Mouse (Mus musculus): Measurements from ENCODE around the gene Olfm3. TPM values are rescaled to one million over a fixed set of nuclear protein-coding genes. Genes with fewer than 3 reads are reported as not detected.
A peak's percentile ranks its signal among the peaks of the same experiment; 100 is the strongest.

Olfm3 gene
- total RNA-seq (2017) = not detected in 2 replicates

GRCm38 (mm10) chr3:114903924-114904438, at the start of gene Olfm3:
Gene Olfm3, plus strand, starts transcription at chr3:114904078.
- ATAC-seq (replicated peaks; ENCODE audit: low read depth, poor library complexity, severe bottlenecking) = peak; percentile 97

GRCm38 (mm10) chr3:114889764-114890163, 14.1 kb upstream of the Olfm3 start:
- peak; percentile 100 for ATAC-seq (replicated peaks; ENCODE audit: low read depth, poor library complexity, severe bottlenecking)

DNA sequence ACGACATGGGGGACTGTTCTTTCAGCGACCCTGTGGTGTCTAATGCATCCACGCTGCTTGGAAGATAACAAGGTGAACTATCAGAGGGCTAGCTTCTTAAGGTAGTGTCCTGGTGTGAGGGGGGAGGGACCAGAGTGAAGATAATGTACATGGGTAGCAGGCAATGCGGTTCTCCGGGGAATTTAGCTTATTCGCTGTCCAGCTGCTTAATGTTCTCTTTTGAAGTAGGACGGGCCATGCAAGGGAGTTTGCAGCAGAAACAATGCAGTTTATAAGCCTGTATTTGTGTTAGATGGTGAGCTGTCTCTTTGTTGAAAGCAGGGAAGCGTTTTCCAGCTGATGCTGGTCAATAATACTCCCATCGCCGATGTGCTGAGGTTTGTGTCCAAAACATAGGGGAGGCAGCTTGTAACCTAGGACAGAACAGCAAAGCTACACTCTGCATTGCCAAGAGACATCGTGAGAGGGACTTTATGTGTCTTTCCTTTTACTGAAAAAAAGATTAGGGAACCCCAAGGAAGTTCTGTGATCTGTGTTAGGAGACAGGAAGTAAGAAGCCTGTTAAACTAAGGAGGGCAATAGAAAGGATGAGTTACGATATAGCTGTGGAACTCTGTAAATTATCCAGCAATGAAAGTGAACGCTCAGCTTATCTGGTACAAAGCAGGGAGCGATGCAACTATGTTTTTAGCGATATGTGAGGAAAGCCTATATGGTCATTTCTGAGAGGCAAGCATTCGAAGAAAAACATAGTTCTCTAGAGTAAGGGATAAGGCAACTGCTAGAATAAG, 950 bp downstream of the Olfm3 start:
- no peak for ATAC-seq (replicated peaks; ENCODE audit: low read depth, poor library complexity, severe bottlenecking)

DNA sequence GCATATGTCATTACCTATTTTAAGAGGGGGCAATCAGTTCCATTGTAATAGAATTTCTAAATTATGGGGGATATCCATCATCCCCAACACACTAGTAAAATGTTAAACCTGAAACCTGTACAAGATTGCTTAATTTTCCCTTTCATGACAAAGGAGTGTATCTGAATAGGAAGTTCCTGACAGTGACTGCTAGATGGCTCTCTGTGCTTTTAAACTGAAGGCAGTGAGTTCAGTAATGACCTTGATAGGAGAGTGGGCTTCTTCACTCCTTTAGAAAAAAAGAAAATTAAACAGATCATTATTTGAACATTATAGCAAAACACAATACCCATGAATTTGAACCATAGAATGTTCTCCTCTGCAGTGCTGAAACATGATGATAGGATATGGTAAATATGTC, 3.7 kb downstream of the Olfm3 start:
- no peak for ATAC-seq (replicated peaks; ENCODE audit: low read depth, poor library complexity, severe bottlenecking)

DNA sequence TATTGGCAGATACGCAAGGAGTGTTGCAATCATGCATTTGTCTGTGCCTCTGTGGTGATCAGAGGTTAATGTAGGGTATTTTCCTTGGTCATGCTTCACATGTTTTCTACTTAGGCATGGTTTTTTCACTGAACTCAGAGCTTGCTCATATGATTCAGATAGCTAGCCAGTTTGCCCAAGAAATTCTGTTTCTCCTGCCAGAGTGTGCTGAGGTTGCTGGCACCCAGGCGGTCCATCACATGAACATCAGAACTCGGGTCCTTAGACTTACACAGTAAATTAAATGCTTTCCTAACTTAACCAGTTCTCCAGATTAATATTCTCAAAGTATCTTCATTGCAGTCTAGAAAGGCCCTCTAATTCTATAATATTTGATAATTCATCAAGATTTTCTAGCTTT, 5.0 kb downstream of the Olfm3 start:
- ATAC-seq (replicated peaks; ENCODE audit: low read depth, poor library complexity, severe bottlenecking) = no peak

- no peak for ATAC-seq (replicated peaks; ENCODE audit: low read depth, poor library complexity, severe bottlenecking)
Observed at GRCm38 (mm10) chr3:114920102-114920501, 16.2 kb downstream of the Olfm3 start.

DNA sequence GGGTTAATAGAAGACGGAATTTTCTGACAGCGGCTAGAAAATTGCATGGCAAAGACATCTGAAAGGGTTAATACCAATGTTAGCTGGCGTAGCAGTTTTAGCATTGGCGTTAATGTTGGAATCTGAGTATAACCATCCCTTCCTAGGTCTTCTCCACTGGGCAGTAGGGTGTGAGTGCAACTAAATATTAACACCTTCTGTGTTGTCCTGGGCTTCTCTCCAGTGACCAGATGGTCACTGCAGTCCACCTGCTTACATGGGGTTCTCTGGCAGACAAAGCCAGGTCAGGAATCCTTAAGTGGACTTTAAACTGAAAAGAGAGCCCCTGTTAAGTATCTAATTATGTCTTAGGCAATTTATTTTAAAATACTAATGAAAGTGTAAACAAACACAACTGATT, 25.7 kb downstream of the Olfm3 start:
- ATAC-seq (replicated peaks; ENCODE audit: low read depth, poor library complexity, severe bottlenecking) = no peak

- ATAC-seq (replicated peaks; ENCODE audit: low read depth, poor library complexity, severe bottlenecking) = no peak
Observed at GRCm38 (mm10) chr3:114930336-114930735, 26.5 kb downstream of the Olfm3 start.

DNA sequence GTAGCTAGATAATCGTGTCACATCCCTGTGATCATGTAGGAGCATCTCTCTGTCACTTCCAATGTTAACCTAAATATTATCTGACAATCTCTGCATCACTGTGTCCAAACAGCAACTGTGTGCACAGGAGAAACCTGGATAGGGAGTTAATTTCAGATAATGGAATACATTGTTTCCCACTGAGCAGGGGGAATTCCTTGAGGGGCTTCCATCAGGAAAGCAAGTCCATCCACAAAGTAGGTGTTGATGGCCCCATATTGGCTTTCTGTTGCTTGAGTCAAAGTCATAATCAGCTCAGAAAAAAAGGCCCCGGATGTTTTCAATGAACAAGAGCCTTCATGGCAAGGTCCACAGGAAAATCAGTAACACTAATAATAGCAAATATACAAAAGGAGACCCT, 26.9 kb downstream of the Olfm3 start:
- ATAC-seq (replicated peaks; ENCODE audit: low read depth, poor library complexity, severe bottlenecking) = no peak

DNA sequence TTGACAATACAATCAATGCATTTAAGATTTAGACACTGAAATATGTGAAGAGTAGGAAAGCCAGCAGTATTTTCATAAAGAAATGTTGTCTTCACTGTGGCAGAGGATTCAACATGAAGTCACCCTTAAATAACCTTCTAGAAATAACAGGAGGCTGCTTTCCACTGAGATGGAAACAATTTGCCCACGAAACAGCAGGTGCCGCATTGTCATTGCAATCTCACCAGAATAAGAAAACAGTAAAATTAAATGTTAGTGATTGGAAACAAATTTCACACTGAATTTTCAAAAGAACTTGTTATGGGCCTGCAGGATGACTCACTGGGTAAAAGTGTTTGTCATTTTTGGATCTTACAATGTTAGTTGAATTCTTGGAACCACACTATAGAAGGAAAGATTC, 29.0 kb downstream of the Olfm3 start:
- no peak for ATAC-seq (replicated peaks; ENCODE audit: low read depth, poor library complexity, severe bottlenecking)

DNA sequence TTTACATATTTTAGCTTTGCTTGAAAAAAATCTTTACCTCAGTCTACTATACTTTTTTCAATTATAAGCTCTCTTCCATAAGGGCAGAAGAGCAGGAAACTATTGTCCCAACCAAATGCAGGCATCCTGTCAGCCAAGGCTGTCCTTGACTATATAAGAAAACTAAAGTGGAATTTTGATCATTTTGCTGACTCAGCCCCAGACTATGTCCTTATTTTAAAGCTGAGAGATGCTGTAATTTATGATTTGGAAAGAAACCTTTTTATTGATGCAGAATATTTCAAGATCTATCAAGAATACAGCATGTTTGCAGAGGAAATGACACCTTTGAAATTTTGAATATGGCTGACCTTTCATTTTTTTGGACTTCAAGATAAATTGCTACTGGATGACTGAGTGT, 51.0 kb downstream of the Olfm3 start:
- no peak for ATAC-seq (replicated peaks; ENCODE audit: low read depth, poor library complexity, severe bottlenecking)

GRCm38 (mm10) chr3:114959311-114959967, 55.6 kb downstream of the Olfm3 start:
- ATAC-seq (replicated peaks; ENCODE audit: low read depth, poor library complexity, severe bottlenecking) = no peak

- ATAC-seq (replicated peaks; ENCODE audit: low read depth, poor library complexity, severe bottlenecking) = no peak
Observed at GRCm38 (mm10) chr3:114962316-114963083, 58.6 kb downstream of the Olfm3 start.

GRCm38 (mm10) chr3:114971183-114971582, 67.3 kb downstream of the Olfm3 start:
- no peak for ATAC-seq (replicated peaks; ENCODE audit: low read depth, poor library complexity, severe bottlenecking)

DNA sequence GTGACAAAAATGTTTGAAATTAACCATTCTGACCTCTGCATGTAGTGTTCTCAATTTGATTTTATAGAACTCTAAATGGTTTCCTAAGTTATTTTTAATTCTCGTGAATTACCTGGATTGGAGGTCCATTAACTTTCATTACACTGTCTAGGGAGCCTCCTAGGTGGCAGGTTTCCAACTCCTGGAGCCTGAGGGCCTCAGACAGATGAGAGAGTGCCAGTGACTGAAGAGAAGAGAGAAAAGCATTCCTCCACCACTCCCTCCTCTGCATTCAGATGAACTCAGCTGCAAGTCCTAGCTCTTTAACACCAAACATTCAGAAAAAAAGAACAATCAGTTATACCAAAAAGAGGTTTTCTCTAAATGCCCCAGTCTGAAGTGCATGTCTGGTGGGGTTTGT, 68.6 kb downstream of the Olfm3 start:
- no peak for ATAC-seq (replicated peaks; ENCODE audit: low read depth, poor library complexity, severe bottlenecking)

GRCm38 (mm10) chr3:114990828-114991227, 87.0 kb downstream of the Olfm3 start:
- ATAC-seq (replicated peaks; ENCODE audit: low read depth, poor library complexity, severe bottlenecking) = no peak

DNA sequence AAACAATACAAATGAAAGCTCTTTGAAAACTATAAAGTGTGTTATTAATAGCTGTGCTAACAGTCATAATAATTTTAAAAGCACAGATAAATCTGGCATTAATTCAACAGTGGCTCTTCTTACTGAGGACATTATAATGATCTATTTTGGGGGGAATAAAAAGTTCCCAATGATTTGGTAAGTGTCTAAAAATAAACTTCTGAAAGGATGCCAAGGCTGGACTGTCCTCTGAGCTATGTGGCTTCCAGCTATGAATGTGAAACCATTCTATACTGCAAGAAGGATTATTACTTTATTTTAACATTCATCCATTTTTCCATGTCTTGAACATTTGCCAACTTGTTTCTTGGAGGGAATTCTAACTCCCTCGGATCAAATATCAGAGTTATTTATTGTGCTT, 92.1 kb downstream of the Olfm3 start:
- no peak for ATAC-seq (replicated peaks; ENCODE audit: low read depth, poor library complexity, severe bottlenecking)

DNA sequence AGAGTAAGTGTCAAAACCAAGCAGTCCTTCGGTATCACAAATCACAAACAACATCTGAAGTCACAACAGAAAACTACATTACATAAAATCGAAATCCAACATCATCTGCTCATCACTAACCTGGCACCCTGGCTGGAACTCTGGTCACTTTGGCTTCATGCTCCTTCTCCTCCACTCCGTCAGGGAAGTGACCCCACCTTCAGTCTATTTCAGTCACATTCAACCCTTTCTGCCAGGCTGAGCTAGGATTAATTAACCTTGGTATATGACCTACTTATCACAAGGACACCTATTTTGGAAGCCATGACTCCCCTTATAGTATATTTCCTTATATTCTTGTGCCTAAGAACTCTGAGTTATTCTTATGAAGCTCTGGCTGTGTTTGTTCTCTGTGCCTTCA, 123.7 kb downstream of the Olfm3 start:
- no peak for ATAC-seq (replicated peaks; ENCODE audit: low read depth, poor library complexity, severe bottlenecking)

- ATAC-seq (replicated peaks; ENCODE audit: low read depth, poor library complexity, severe bottlenecking) = no peak
Observed at GRCm38 (mm10) chr3:115028046-115028445, 124.2 kb downstream of the Olfm3 start.

- no peak for ATAC-seq (replicated peaks; ENCODE audit: low read depth, poor library complexity, severe bottlenecking)
Observed at GRCm38 (mm10) chr3:115028611-115029010, 124.7 kb downstream of the Olfm3 start.

GRCm38 (mm10) chr3:115049060-115049459, 145.2 kb downstream of the Olfm3 start:
- no peak for ATAC-seq (replicated peaks; ENCODE audit: low read depth, poor library complexity, severe bottlenecking)

Data from common myeloid progenitor, adult 5-6 weeks (primary cell).